Mouse (Mus musculus): ENCODE data around the gene Car5b.

The Car5b gene

GRCm38 (mm10) chrX:164027607-164028289, at the start of gene Car5b:
Gene Car5b (minus strand): TSS chrX:164027997.
- DNase-seq (ENCODE audit: low spot score) = peak; percentile 90

DNA sequence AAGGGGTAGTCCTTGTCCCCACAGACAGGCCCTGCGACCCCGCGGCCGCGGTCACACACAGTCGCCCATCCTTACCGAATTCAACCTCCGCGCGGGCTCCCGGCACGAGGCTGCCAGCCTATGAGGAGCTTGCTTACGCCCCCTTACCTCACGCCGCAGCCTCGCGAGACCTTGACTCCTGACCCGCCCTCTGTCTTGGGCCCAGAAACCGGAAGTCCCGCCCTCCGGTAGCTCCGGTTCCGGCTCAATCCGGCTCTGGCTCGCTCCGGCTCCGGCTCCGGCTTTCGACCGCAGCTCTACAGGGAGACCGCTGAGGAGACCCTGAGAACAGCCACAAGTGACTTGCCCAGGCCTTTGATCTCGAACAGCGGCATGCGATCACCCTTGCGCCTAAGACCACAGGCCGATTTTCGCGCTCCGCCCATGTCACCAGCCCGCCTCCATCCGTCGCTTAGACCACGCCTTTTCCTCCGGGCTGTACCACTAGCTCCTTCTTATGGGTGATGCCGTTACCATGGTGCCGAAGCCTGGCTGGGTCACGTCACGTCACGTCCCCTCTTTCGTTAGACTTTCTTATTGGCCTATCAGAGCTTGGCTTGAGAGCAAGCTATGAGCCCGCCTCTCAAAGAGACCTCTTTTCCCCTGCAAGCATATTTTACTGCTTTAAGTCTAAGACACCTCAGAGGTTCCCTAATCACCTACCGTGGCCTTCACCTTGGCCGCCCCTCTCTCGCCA, 48.4 kb upstream of the Car5b start, which contains the start of gene Siah1b:
Siah1b (minus strand) TSS at position 454 of the 736 bp plus-strand sequence.
- DNase-seq (ENCODE audit: low spot score) = peak; percentile 94

- DNase-seq (ENCODE audit: low spot score) = no peak
Measured at GRCm38 (mm10) chrX:164068968-164069367, 41.2 kb upstream of the Car5b start.

GRCm38 (mm10) chrX:164066185-164066584, 38.4 kb upstream of the Car5b start:
- peak; percentile 36 for DNase-seq (ENCODE audit: low spot score)

GRCm38 (mm10) chrX:164059070-164059469, 31.3 kb upstream of the Car5b start:
- DNase-seq (ENCODE audit: low spot score) = no peak

DNA sequence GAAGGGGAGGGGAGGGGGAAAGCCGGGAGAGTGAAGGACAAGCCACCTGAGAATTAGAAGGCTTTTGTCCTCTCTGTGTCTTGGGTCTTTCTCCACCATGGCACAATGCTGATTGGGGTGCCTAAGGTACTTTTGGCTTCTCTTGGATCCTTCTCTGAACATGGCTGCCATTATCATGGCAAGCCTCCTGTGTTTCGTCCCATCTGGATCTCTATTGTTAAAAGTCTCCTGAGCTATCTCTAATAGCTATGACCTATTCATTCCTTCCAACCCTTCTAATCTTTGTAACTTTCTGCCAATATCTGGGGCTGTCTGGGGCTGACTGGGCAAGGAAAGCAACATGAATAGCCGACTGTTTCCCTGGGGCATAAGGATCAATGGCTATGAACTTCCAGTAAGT, 30.7 kb upstream of the Car5b start:
- DNase-seq (ENCODE audit: low spot score) = no peak

DNA sequence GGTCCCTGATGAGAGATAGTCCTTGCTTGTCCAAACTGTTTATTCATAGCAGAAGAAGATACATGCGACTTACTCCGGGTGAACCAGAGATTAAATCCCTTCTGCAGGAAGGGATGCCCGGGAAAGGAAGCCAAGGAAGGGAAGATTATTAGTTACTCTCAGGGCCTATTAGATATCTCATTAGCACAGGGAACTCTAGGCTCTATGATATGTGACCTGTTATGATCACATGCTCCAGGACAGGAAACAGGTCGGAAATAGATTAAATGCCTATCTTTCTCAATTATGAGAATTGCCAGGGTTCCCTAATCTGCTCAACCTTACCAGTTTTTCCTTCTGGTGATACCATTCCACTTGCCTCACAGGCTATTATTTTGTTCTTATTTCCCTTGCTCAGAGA, 27.9 kb upstream of the Car5b start:
- no peak for DNase-seq (ENCODE audit: low spot score)

DNA sequence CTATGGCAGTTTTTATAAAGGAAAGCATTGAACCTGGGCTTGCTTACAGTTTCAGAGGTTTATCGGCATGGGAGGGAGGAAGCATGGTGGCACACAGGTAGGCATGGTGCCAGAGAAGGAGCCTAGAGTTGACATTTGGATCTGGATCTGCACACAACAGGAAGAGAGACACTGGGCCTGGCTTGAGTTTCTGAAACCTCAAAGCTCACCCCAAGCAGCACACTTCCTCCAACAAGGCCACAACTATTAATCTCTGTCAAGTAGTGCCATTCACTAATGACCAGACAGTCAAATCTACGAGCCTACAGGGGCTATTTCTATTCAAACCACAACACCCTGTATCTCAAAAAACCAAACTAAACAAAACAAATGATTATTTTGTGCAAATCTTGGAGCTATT, 18.9 kb upstream of the Car5b start:
- DNase-seq (ENCODE audit: low spot score) = no peak

DNA sequence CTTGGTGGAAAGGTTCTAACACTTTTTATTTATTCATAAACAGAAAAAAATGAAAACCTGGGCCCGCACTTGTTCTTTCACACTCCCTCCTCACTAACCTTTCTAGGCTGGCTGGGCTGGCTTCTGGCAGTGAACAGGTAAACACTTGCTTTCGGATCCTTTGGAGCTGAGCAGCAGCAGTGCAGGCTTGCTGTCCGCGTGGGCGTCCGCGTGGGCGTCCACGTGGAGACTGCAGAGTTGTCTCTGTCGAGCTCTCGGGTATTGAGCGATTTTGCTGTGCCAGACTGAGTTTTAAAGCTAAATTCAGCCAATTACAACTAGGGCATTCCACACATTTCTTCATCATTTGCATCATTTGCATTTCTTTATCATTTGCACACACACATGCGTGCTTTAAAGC, 14.3 kb upstream of the Car5b start:
- DNase-seq (ENCODE audit: low spot score) = no peak

DNA sequence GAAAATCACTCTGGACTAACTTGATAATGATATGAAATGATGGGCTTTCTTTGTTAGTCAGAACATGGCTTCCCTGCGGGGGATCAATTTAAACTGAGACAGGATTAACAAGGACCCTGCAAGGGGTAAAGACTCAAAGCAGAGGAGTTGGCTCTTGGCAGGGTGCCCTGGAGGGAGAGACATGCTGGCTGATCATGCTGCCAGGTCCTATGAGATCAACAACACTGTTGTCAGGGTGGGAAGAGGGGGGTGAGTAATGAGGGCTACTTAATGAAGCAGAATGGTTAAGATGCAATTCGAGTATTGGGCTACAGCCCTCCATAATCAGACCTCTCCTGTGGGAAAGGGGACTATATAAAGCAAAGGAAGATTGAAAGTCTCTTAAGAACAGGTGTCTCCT, 11.1 kb upstream of the Car5b start:
- no peak for DNase-seq (ENCODE audit: low spot score)

DNA sequence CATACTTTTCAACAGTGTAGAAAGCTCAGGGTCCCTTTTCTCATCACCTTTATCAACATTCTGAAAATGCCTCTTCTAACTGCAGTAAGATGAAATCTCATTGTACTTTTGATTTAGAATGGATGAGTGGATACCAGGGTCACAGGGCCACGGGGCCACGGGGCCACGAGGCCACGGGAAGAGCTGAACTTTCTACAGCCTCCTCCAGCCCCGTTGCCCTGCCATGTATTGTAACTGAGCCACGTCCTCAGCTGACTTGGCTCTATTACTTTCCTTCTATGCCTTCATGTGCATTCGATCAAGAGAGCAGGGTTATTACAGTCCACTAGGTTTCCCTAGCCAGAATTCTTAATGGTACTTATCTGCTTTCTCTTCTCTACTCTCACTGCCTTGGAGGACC, 8.1 kb upstream of the Car5b start:
- DNase-seq (ENCODE audit: low spot score) = no peak

DNA sequence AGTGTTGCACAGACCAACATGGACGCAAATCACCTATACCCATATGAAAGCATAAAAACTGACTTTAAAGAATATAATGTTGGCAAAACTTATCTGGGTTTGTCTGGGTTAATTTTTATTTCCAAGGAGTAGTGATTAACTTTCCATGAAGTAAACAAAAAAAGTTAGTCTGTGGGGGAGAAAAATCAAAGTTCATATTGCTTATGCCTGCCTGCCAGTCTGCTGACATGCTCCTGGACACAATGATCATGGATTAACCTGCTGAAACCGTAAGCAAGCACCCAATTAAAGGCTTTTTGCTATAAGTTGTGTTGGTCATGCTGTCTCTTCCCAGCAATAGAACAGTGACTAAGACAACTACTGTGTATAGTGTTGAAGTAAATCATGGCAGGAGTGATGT, 7.6 kb upstream of the Car5b start:
- DNase-seq (ENCODE audit: low spot score) = no peak

GRCm38 (mm10) chrX:164032526-164032925, 4.7 kb upstream of the Car5b start:
- no peak for DNase-seq (ENCODE audit: low spot score)

DNA sequence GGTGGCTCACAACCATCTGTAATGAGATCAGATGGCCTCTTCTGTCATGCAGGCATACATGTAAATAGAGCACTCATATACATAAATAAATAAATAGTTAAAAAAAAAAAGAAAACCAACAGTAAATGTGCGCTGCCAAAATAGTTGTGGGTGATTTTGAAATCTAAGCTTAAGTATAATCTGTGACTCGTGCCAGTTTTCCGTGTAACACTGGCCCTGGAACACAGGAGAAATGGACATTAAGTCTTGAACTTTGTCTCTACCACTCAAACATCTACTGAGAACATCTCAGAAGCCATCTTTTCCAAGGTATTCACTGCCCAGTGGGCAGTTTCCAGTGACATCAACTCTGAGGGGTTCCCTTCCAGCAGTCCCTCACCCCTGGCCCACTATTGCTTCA, 12.2 kb downstream of the Car5b start:
- no peak for DNase-seq (ENCODE audit: low spot score)

DNA sequence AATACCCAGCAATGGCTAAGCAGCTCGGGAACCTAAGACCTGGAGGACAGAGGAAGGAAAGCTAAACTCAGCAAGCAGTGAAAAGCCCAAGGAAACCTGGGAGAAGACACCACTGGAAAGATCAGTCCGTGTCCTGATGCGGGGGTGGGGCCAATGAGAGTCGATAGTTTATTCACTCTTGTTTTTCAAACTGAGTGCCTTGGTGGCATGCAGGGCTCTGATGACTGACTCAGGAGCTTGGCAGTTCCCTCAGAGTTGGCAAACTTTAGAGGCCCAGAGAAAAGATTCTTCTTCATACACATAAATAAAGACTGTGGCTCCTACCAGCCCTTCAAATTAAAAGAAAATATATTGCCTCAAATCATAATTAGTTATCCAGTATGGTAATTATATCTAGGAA, 12.8 kb downstream of the Car5b start:
- no peak for DNase-seq (ENCODE audit: low spot score)

DNA sequence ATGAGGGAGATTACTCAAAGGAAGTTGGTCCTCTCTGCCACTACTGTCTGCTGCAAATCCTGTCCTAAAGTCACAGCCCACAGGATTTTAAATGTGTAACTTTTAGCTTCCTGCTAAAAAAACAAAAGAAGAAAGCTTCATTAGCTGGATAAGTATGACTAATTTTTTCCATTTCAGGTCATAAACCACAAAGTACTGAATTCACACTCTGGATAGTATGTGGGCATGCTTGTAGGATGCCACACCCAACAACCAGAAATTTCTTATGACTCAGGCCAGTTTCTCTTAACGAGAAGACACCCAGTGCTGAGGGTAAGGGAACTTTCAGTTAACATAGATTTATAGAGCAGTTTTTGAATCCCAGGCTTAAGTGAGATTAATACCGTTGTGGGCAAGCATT, 14.5 kb downstream of the Car5b start:
- no peak for DNase-seq (ENCODE audit: low spot score)

DNA sequence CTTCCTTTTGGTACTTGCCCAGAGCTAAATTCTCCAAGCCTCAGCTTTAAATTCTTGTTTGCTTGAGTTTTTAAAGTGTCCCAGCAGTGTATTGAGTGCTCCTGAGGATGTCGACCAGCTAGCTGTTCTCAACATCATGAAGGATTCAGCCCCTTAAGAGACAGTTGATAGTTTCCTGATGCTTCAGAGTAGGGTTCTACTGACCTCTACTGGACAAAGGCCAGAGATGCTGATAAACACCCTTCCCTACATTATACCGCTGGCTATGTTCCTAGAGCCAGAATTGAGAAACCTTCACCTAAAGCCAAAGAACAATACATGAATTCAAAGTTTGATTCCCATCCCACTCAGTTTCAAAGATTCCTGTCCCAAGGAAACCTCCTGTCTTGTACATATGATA, 23.0 kb downstream of the Car5b start:
- DNase-seq (ENCODE audit: low spot score) = no peak

- no peak for DNase-seq (ENCODE audit: low spot score)
Measured at GRCm38 (mm10) chrX:163999848-164000247, 27.9 kb downstream of the Car5b start.

- no peak for DNase-seq (ENCODE audit: low spot score)
Measured at GRCm38 (mm10) chrX:163996754-163997153, 31.0 kb downstream of the Car5b start.

GRCm38 (mm10) chrX:163987718-163988374, 40.0 kb downstream of the Car5b start:
- DNase-seq (ENCODE audit: low spot score) = no peak

GRCm38 (mm10) chrX:163982129-163982528, 45.7 kb downstream of the Car5b start:
- no peak for DNase-seq (ENCODE audit: low spot score)

GRCm38 (mm10) chrX:163981500-163981899, 46.3 kb downstream of the Car5b start:
- DNase-seq (ENCODE audit: low spot score) = no peak

DNA sequence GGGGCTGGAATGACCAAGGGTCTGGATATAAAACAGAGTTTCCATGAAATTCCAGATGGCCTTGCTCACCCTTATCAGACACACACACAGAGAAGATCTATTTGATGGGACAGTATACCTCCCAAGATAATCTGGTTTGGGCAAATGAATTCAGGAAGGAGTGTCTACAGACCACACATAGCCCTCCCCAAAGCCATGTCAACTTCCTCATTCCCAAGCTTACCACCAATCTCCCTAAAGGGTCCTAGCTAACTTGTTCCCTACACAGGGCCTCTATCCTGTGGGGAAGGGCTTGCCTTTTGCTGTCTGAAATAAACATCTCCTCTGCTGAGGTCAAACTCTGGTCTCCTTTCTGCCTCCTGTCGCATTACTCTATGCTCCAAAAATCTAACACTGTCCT, 46.7 kb downstream of the Car5b start:
- no peak for DNase-seq (ENCODE audit: low spot score)

All from testis, postnatal 14 days (tissue).